ENCODE assay signal across 9 mouse cellular contexts in the genomic region with DNA sequence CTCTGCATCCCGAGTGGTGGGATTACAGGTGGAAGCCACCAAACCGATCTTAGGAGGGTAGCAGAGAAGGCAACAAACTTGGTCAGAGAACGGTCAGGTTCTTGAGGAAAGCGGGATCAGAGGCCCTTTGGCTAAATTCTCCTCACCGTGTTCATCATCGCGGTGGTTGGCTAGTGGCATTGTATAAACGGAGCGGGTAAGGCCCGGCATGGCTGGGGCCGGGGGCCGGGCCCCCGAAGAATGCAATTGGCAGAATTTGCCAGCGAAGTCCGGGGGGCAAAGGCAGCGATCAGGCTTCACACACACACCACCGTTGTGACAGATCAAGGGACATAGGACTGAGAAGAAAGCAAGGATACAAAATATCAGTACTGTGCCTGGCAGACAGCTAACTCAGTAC. TPM values are rescaled to one million over a fixed set of nuclear protein-coding genes. Genes with fewer than 3 reads are reported as not detected.
DNase-seq lines count a peak whose midpoint lies in the region; ATAC-seq lines count a peak whose summit lies in the region.
"Had no signal": no experiment of that assay in that cellular context is flagged by ENCODE, and none has a peak within 500 bp of the region (broad histone marks: within the 10 kb centered on the region; RNA-seq: fewer than 3 reads in every experiment).

No protein-coding gene starts in this region.

- peak overlapping the region; percentile 41; the same call in 1 of the 2 replicates for H3K9ac ChIP-seq in lung, embryonic 15.5 days
- H3K9ac ChIP-seq in intestine, embryonic 15.5 days: no peak overlapping the region

- peak; percentile 95 for DNase-seq in heart, adult 11 months
- DNase-seq in heart, postnatal 25 days (ENCODE audit: low spot score): no peak
- no peak for DNase-seq in lung, postnatal 10 days
- peak; percentile 6 for DNase-seq in splenic B cell, adult 2 months (ENCODE audit: low read depth, low spot score)
- DNase-seq in thymus, postnatal 25 days: no peak
- no peak for DNase-seq in gastrocnemius, postnatal 10 days

- no peak overlapping the region for H3K27ac ChIP-seq in lung, embryonic 15.5 days
- H3K27ac ChIP-seq in intestine, embryonic 15.5 days: no peak overlapping the region

- peak overlapping the region; percentile 92 for H3K4me2 ChIP-seq in lung, embryonic 15.5 days
- peak overlapping the region; percentile 92 for H3K4me2 ChIP-seq in intestine, embryonic 15.5 days (replicated peaks)

- 25% methylated on average over 17 of the region's 17 CpGs for WGBS in lung, embryonic 15.5 days
- WGBS in intestine, embryonic 15.5 days: 25% methylated on average over 17 of the region's 17 CpGs

- no peak for ATAC-seq in lung, embryonic 15.5 days (ENCODE audit: borderline replicate concordance, extremely low read depth, low FRiP score, low TSS enrichment)
- ATAC-seq in intestine, embryonic 15.5 days: no peak

- H3K36me3 ChIP-seq in lung, embryonic 15.5 days: peaks cover 9% of the 10 kb centered on the region; the same call in 1 of the 2 replicates
- no peaks in the 10 kb centered on the region for H3K36me3 ChIP-seq in intestine, embryonic 15.5 days
- no peaks in the 10 kb centered on the region for H3K36me3 ChIP-seq in splenic B cell, adult 2 months (ENCODE audit: control insufficient read depth, insufficient read depth, low read length, poor library complexity, severe bottlenecking)

- peak overlapping the region; percentile 65 for H3K4me3 ChIP-seq in lung, embryonic 15.5 days
- peak overlapping the region; percentile 64; the same call in 1 of the 2 replicates for H3K4me3 ChIP-seq in intestine, embryonic 15.5 days (replicated peaks)

- H3K27me3 ChIP-seq in lung, embryonic 15.5 days: peaks cover 46% of the 10 kb centered on the region
- peaks cover 56% of the 10 kb centered on the region for H3K27me3 ChIP-seq in intestine, embryonic 15.5 days (replicated peaks)
- H3K27me3 ChIP-seq in splenic B cell, adult 2 months (ENCODE audit: control insufficient read depth, insufficient read depth, low read length, poor library complexity, severe bottlenecking): no peaks in the 10 kb centered on the region

- no peaks in the 10 kb centered on the region for H3K9me3 ChIP-seq in lung, embryonic 15.5 days
- no peaks in the 10 kb centered on the region for H3K9me3 ChIP-seq in intestine, embryonic 15.5 days

- peaks cover 74% of the 10 kb centered on the region for H3K4me1 ChIP-seq in lung, embryonic 15.5 days
- H3K4me1 ChIP-seq in intestine, embryonic 15.5 days (replicated peaks): peaks cover 56% of the 10 kb centered on the region

- intact Hi-C loops in heart, postnatal 25 days (cut with DNase I): loop anchor here (2.0 to 5.0 kb wide), 2 partner anchors 27 to 38 kb away; no protein-coding TSS in a partner anchor

RNA-seq across cellular contexts. Expression of gene Ltbp4, which starts 7.5 kb away (rescaled TPM):
- 100 to 1,000 TPM; 210 to 247 TPM for total RNA-seq in heart, postnatal 25 days (2021)
- polyA plus RNA-seq in lung, embryonic 15.5 days (2015; fragmentation: Nextera tagmentation; extraction: Ambion mirVana): 96.2 and 102 TPM in 2 replicates
- polyA plus RNA-seq in intestine, embryonic 15.5 days (2015; fragmentation: Nextera tagmentation; extraction: Ambion mirVana): 75.9 and 92.8 TPM in 2 replicates
- total RNA-seq in gastrocnemius, postnatal 10 days (2021): 100 to 1,000 TPM; 131 to 165 TPM

RNA-seq across cellular contexts. Expression of gene Shkbp1, which starts 25.8 kb away (rescaled TPM):
- total RNA-seq in heart, postnatal 25 days (2021): 1 to 10 TPM; 6.4 to 8.2 TPM
- 48.3 and 51.4 TPM in 2 replicates for polyA plus RNA-seq in lung, embryonic 15.5 days (2015; fragmentation: Nextera tagmentation; extraction: Ambion mirVana)
- 35.0 and 35.5 TPM in 2 replicates for polyA plus RNA-seq in intestine, embryonic 15.5 days (2015; fragmentation: Nextera tagmentation; extraction: Ambion mirVana)
- 1 to 10 TPM; 6.1 to 8.1 TPM for total RNA-seq in gastrocnemius, postnatal 10 days (2021)

RNA-seq across cellular contexts. Expression of gene Gm20479, which starts 27.2 kb away (rescaled TPM):
- not detected for total RNA-seq in heart, postnatal 25 days (2021)
- polyA plus RNA-seq in lung, embryonic 15.5 days (2015; fragmentation: Nextera tagmentation; extraction: Ambion mirVana): 0.79 and 1.3 TPM in 2 replicates
- 1.8 TPM in 1 of 2 replicates, not detected in the other for polyA plus RNA-seq in intestine, embryonic 15.5 days (2015; fragmentation: Nextera tagmentation; extraction: Ambion mirVana)
- total RNA-seq in gastrocnemius, postnatal 10 days (2021): not detected
- total RNA-seq: megakaryocyte-erythroid progenitor cell, adult 5-6 weeks had no signal

Comparison
In these comparisons a context has a peak if more than half of its experiments do, and no peak if none do; other contexts are left out.
1. DNase-seq: peak in heart, adult 11 months (single experiment) and splenic B cell, adult 2 months (single experiment); none in heart, postnatal 25 days (single experiment), lung, postnatal 10 days (single experiment), thymus, postnatal 25 days (single experiment) and gastrocnemius, postnatal 10 days (single experiment).